Mouse (Mus musculus) MEL (cell line): ENCODE results near the gene Slc22a2. TPM values are rescaled to one million over a fixed set of nuclear protein-coding genes. Genes with fewer than 3 reads are reported as not detected.
A peak's percentile ranks its signal among the peaks of the same experiment; 100 is the strongest.

Experiments used
- DNase-seq: peaks from one replicate; pipeline ENCODE4 v3.0.0; 2011; ENCODE audit warnings: low read depth, low spot score
- H3K27ac ChIP-seq: 2 replicates; pipeline ENCODE4 v1.5.1; 2012; ENCODE audit warnings: low read depth, mild to moderate bottlenecking, control low read depth, low read length, moderate library complexity; ENCODE audit not compliant: control insufficient read depth
- H3K27me3 ChIP-seq, 2 experiments: fragments of 150-350 bp in 1 of 2; sonication (generic) in 1 of 2; 2 replicates each; pipeline ENCODE4 v1.6.1; 2012; ENCODE audit warnings: low read length in 2 of 2, mild to moderate bottlenecking in 2 of 2, improper control_type of control experiment in 1 of 2, moderate library complexity in 1 of 2; ENCODE audit not compliant: insufficient read depth in 2 of 2, control insufficient read depth in 1 of 2
- H3K36me3 ChIP-seq, 2 experiments: 2 replicates each; pipeline ENCODE4 v1.6.1; 2012 to 2014; ENCODE audit warnings: low read length in 2 of 2, improper control_type of control experiment in 1 of 2, inconsistent platforms in 1 of 2, mild to moderate bottlenecking in 1 of 2; ENCODE audit not compliant: insufficient read depth in 2 of 2, control insufficient read depth in 1 of 2
- H3K4me1 ChIP-seq, 2 experiments: fragments of 150-350 bp in 1 of 2; sonication (generic) in 1 of 2; 2 replicates each; pipeline ENCODE4 v1.6.1; 2012; ENCODE audit warnings: low read length in 2 of 2, improper control_type of control experiment in 1 of 2, mild to moderate bottlenecking in 1 of 2; ENCODE audit not compliant: insufficient read depth in 2 of 2, control insufficient read depth in 1 of 2
- H3K4me3 ChIP-seq, 2 experiments: fragments of 150-350 bp in 1 of 2; sonication (generic) in 1 of 2; 2 replicates each; pipeline ENCODE4 v1.5.1; 2012; ENCODE audit warnings: low read depth in 2 of 2, low read length in 2 of 2, mild to moderate bottlenecking in 2 of 2, moderate library complexity in 2 of 2, control low read depth in 1 of 2, improper control_type of control experiment in 1 of 2; ENCODE audit not compliant: control insufficient read depth in 1 of 2, insufficient read depth in 1 of 2
- H3K79me2 ChIP-seq: 2 replicates; pipeline ENCODE4 v1.6.1; 2012; ENCODE audit warnings: mild to moderate bottlenecking, low read length, moderate library complexity; ENCODE audit not compliant: control insufficient read depth, poor library complexity, insufficient read depth
- H3K9ac ChIP-seq: 2 replicates; pipeline ENCODE4 v1.6.1; 2012; ENCODE audit warnings: low read depth, mild to moderate bottlenecking, control low read depth, low read length, moderate library complexity; ENCODE audit not compliant: control insufficient read depth, poor library complexity, severe bottlenecking
- H3K9me3 ChIP-seq: fragments of 150-350 bp; sonication (generic); replicated peaks from 2 replicates; pipeline ENCODE4 v1.6.1; 2012; ENCODE audit warnings: mild to moderate bottlenecking, low read length, improper control_type of control experiment, moderate library complexity; ENCODE audit not compliant: insufficient read depth
- CHD2 ChIP-seq: IDR thresholded peaks from 2 replicates; pipeline ENCODE4 v1.6.1; 2011; ENCODE audit warnings: low read length, improper control_type of control experiment
- E2F4 ChIP-seq: IDR thresholded peaks from 2 replicates; pipeline ENCODE4 v1.6.1; 2011; ENCODE audit warnings: low read depth, low read length, improper control_type of control experiment, borderline replicate concordance
- ELF1 ChIP-seq: IDR thresholded peaks from 2 replicates; pipeline ENCODE4 v1.6.1; 2014; ENCODE audit warnings: low read depth, mild to moderate bottlenecking, inconsistent platforms, low read length, improper control_type of control experiment, moderate library complexity
- EP300 ChIP-seq, 2 experiments: IDR thresholded peaks; 2 replicates each; pipeline ENCODE4 v1.6.1; 2011; ENCODE audit warnings: improper control_type of control experiment in 2 of 2, low read length in 2 of 2, low read depth in 1 of 2, mild to moderate bottlenecking in 1 of 2
- HCFC1 ChIP-seq: IDR thresholded peaks from 2 replicates; pipeline ENCODE4 v1.6.1; 2012; ENCODE audit warnings: low read depth, mild to moderate bottlenecking, inconsistent platforms, low read length, improper control_type of control experiment, moderate library complexity
- MAFK ChIP-seq: IDR thresholded peaks from 2 replicates; pipeline ENCODE4 v1.6.1; 2011; ENCODE audit warnings: low read depth, mild to moderate bottlenecking, low read length, improper control_type of control experiment, borderline replicate concordance
- MAX ChIP-seq: IDR thresholded peaks from 2 replicates; pipeline ENCODE4 v1.6.1; 2011; ENCODE audit warnings: low read length, improper control_type of control experiment
- MEF2A ChIP-seq: IDR thresholded peaks from 2 replicates; pipeline ENCODE4 v1.6.1; 2014; ENCODE audit warnings: low read depth, mild to moderate bottlenecking, inconsistent platforms, low read length, improper control_type of control experiment; ENCODE audit not compliant: poor library complexity, insufficient replicate concordance, severe bottlenecking; ENCODE audit errors: extremely low read depth
- MYB ChIP-seq: IDR thresholded peaks from 2 replicates; pipeline ENCODE4 v1.6.1; 2011; ENCODE audit warnings: mild to moderate bottlenecking, low read depth, low read length, improper control_type of control experiment
- NELFE ChIP-seq: IDR thresholded peaks from 2 replicates; pipeline ENCODE4 v1.6.1; 2011; ENCODE audit warnings: low read depth, low read length, improper control_type of control experiment
- SIN3A ChIP-seq: IDR thresholded peaks from 2 replicates; pipeline ENCODE4 v1.6.1; 2012; ENCODE audit warnings: low read length, improper control_type of control experiment, inconsistent platforms
- TAL1 ChIP-seq: IDR thresholded peaks from 2 replicates; pipeline ENCODE4 v1.6.1; 2012; ENCODE audit warnings: mild to moderate bottlenecking, inconsistent platforms, low read length, moderate library complexity, mixed read lengths
- TBP ChIP-seq: IDR thresholded peaks from 2 replicates; pipeline ENCODE4 v1.8.0; 2011; ENCODE audit warnings: low read depth, low read length, improper control_type of control experiment
- ZMIZ1 ChIP-seq: IDR thresholded peaks from 2 replicates; pipeline ENCODE4 v1.6.1; 2012; ENCODE audit warnings: low read depth, mild to moderate bottlenecking, inconsistent platforms, low read length, improper control_type of control experiment, moderate library complexity
- ZNF384 ChIP-seq: IDR thresholded peaks from 2 replicates; pipeline ENCODE4 v1.6.1; 2012; ENCODE audit warnings: low read depth, mild to moderate bottlenecking, inconsistent platforms, low read length, improper control_type of control experiment
- polyA plus RNA-seq, 2 experiments: library from polyadenylated mRNA; stranded (reverse) in 1 of 2; unstranded in 1 of 2; fragments of >175 nt in 1 of 2; fragments of >200 nt in 1 of 2; gene quantifications; 2 replicates each; pipeline versions ENCODE4 v1.2.1 to v1.2.4; 2012; ENCODE audit warnings: low replicate concordance in 2 of 2, low read depth in 1 of 2; ENCODE audit not compliant: insufficient read length in 2 of 2, insufficient read depth in 1 of 2, missing spikeins in 1 of 2
- total RNA-seq: library from RNA; depleted of rRNA; stranded (reverse); fragments of 300-350 nt; gene quantifications from 2 replicates; pipeline ENCODE4 v1.2.3, GENCODE M21; 2012

The Slc22a2 gene
- total and polyA plus RNA-seq, 3 experiments: not detected

DNA sequence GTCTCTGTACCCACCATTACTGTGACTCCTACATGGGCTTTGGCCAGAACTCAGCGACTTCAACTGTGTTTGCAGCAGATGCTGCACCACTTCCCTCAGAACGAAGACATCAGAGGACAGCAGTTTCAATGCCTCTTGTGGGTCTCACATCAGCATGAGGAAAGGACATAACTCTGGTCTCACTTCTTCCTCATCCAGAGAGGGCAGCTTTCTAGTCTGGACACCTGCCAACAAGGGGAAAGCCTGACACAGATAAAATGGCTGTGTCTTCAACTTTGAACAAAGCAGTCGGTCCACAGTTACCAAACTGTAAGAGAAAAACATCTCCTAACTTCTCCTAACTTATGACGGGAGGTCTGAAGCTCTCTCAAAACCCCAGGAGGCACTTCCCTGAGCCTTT, 57.2 kb downstream of the Slc22a2 start:
- no peaks in the 10 kb centered on the region for H3K4me1 ChIP-seq
- H3K9ac ChIP-seq: no peak overlapping the region
- no peaks in the 10 kb centered on the region for H3K36me3 ChIP-seq
- H3K27ac ChIP-seq: no peak overlapping the region
- TF ChIP-seq ZMIZ1: no peak
- no peak for TF ChIP-seq MAFK
- H3K27me3 ChIP-seq: peaks cover 0 to 1% of the 10 kb centered on the region in 2 experiments; a peak in 2 of 4 replicates
- H3K4me3 ChIP-seq: no peak overlapping the region
- peak; percentile 42 for DNase-seq
- no peaks in the 10 kb centered on the region for H3K79me2 ChIP-seq
- no peaks in the 10 kb centered on the region for H3K9me3 ChIP-seq

DNA sequence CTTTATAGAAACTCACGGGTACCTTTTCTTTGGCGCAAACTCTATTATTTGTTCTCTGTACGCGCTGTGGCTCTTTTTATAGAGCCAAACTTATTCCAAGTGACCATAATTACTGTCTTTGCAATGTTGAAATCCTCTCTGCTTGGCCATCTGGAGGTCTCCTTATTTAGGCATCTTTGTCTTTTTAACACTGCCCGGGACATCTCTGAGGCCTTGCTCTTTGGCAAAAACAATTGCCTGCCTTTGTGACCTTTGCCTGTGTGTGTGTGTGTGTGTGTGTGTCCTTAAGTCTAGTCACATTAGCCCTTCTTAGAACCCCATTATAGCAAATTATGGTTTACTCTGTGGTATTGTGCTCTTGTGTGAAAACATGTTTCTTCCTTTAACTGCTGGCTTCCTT, 61.5 kb downstream of the Slc22a2 start:
- no peak overlapping the region for H3K9ac ChIP-seq
- no peak for DNase-seq
- no peak overlapping the region for H3K4me3 ChIP-seq
- no peaks in the 10 kb centered on the region for H3K79me2 ChIP-seq
- H3K9me3 ChIP-seq: no peaks in the 10 kb centered on the region
- no peak overlapping the region for H3K27ac ChIP-seq
- no peaks in the 10 kb centered on the region for H3K4me1 ChIP-seq
- no peaks in the 10 kb centered on the region for H3K36me3 ChIP-seq
- H3K27me3 ChIP-seq: peaks cover 0 to 2% of the 10 kb centered on the region in 2 experiments; a peak in 2 of 4 replicates
- TF ChIP-seq NELFE: no peak
- no peak for TF ChIP-seq HCFC1
- TF ChIP-seq E2F4: no peak
- TF ChIP-seq SIN3A: no peak

DNA sequence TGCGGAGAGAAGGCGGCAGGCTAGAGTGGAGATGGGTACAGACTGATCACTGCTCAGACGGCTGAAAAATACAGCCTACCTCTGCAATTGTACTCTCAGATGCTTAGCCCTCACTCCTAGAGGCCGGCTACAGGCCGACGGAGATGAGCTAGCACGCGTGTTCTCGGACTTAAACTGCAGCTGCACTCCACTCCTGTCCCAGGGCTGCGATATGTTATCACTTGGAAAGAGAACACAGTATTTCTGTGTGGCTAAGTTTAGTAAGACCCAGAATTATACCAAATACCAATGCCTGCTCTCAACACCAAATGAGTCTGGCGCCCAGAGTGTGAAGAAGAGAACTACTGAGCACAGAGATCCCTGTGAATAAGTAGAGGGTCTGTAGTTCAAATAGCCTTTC, 68.7 kb downstream of the Slc22a2 start:
- peaks cover 3 to 4% of the 10 kb centered on the region in 2 experiments; a peak in 3 of 4 replicates for H3K27me3 ChIP-seq
- H3K36me3 ChIP-seq: no peaks in the 10 kb centered on the region
- DNase-seq: no peak
- H3K9ac ChIP-seq: no peak overlapping the region
- no peaks in the 10 kb centered on the region for H3K9me3 ChIP-seq
- no peaks in the 10 kb centered on the region for H3K79me2 ChIP-seq
- no peaks in the 10 kb centered on the region for H3K4me1 ChIP-seq
- TF ChIP-seq TBP (no peak), ELF1 (no peak), MYB (no peak), CHD2 (no peak), SIN3A (no peak), MEF2A (no peak), TAL1 (no peak), ZNF384 (no peak), ZMIZ1 (no peak), MAX (no peak), EP300 (IDR thresholded peaks at IDR 0.05; ENCODE audit: low read depth in 1 of 2, low read length in 2 of 2) (no peak)
- TF ChIP-seq, all 39 proteins: peak for 0
- no peak overlapping the region for H3K27ac ChIP-seq
- H3K4me3 ChIP-seq: no peak overlapping the region
